Mouse (Mus musculus) cerebellum, adult (tissue): Measurements from ENCODE around the gene Evi2a.

ENCODE experiments used
- ATAC-seq: cut with Nextera tagmentation; 2 replicates; pipeline ENCODE4 v1.9.2; 2017; ENCODE audit warnings: mild to moderate bottlenecking, moderate library complexity, mixed read lengths; ENCODE audit not compliant: insufficient number of reproducible peaks, low FRiP score, low TSS enrichment

Evi2a gene

GRCm38 (mm10) chr11:79527015-79527738 is 3.2 kb downstream of the Evi2a start:
- no peak for ATAC-seq

- no peak for ATAC-seq
Measured at GRCm38 (mm10) chr11:79526549-79526948, 3.9 kb downstream of the Evi2a start.

GRCm38 (mm10) chr11:79524310-79524575 is 6.2 kb downstream of the Evi2a start:
- ATAC-seq, result no peak

DNA sequence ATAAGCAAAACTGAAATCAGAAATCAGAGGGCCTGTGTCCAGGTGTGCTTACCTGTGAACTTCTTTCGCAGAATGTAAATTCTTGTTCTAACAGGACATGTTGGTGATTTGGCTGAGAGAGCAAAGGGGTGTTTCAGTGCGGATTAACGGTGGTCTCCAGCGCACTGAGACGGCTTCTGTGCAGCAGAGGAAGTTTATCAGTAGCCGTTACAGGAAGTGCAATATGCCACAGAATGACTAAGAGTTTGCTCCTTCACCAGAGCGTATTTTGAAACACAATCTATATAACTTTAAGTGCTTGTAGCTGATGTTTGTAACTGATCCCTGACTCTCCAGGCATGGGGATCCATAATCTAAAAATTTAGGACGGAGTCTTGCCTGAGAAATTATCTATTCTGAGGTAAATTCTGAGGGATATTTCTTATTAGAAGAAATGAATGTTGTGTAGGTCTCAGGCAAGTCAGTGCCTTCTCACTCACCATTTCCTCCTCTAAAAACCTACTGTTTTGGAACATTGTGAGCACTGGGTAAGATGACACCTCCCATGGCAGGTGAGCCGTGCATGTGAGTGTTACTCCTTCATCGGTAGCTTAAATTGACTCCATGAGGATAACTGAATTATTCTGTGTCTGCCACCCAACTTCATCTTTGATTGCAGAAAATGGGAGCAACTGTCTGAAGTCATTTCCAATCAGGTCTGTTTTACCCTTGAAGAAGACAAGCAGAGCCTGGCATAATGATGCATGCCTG is 6.7 kb downstream of the Evi2a start, which contains the start of gene Evi2b:
Gene Evi2b, minus strand, starts transcription at position 203 of the 750 bp plus-strand sequence.
- ATAC-seq, result no peak

GRCm38 (mm10) chr11:79522944-79523343 is 7.5 kb downstream of the Evi2a start:
- no peak for ATAC-seq

DNA sequence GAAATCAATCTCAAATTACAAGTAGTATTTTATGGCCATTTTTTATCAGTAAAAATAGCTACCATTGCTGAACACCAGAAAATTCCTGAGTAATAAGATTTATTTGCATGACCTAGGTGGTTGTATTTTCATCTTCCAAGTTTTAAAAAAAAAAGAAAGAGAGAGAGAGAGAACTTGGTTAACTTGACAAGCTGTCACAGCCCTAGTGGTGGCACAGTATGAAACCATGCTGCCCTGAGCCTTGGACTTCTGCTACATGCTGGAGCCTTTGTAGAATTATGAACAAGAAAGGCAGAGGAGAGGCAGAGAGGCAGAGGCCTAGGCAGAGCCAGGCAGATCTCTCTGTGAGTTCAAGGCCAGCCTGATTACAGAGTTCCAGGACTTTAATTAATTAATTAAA is 8.5 kb downstream of the Evi2a start:
- ATAC-seq, result no peak

DNA sequence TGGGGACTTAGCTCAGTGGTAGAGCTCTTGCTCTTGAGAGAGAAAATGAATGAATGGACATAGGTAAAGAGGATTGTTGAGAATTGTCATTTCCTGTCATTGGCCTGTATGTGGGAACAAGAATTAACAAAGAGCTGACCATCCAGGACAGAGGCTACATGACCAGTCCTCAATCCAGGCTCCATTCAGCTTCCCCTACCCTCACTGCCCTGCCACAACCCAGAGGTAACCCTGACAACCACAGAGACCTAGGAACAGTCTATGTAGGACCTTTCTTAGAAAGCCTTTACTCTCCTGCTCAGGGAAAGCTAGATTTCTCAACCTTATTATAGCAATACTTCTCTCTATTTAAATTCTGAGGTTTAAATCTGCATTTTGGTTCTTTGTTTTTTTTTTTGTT is 9.6 kb downstream of the Evi2a start:
- no peak for ATAC-seq

- no peak for ATAC-seq
Measured at GRCm38 (mm10) chr11:79519878-79520291, 10.5 kb downstream of the Evi2a start.

- ATAC-seq, result no peak
Measured at GRCm38 (mm10) chr11:79519299-79519698, 11.1 kb downstream of the Evi2a start.

- ATAC-seq, result no peak
Measured at GRCm38 (mm10) chr11:79515798-79516197, 14.6 kb downstream of the Evi2a start.

- no peak for ATAC-seq
Measured at GRCm38 (mm10) chr11:79515331-79515730, 15.1 kb downstream of the Evi2a start.

GRCm38 (mm10) chr11:79511970-79512369 is 18.4 kb downstream of the Evi2a start:
- no peak for ATAC-seq

- no peak for ATAC-seq
Measured at GRCm38 (mm10) chr11:79504506-79504905, 25.9 kb downstream of the Evi2a start.

GRCm38 (mm10) chr11:79503845-79504244 is 26.6 kb downstream of the Evi2a start, which contains the start of gene Omg:
Gene Omg, minus strand, starts transcription at chr11:79504084.
- no peak for ATAC-seq

GRCm38 (mm10) chr11:79502917-79503316 is 27.5 kb downstream of the Evi2a start:
- ATAC-seq, result no peak

DNA sequence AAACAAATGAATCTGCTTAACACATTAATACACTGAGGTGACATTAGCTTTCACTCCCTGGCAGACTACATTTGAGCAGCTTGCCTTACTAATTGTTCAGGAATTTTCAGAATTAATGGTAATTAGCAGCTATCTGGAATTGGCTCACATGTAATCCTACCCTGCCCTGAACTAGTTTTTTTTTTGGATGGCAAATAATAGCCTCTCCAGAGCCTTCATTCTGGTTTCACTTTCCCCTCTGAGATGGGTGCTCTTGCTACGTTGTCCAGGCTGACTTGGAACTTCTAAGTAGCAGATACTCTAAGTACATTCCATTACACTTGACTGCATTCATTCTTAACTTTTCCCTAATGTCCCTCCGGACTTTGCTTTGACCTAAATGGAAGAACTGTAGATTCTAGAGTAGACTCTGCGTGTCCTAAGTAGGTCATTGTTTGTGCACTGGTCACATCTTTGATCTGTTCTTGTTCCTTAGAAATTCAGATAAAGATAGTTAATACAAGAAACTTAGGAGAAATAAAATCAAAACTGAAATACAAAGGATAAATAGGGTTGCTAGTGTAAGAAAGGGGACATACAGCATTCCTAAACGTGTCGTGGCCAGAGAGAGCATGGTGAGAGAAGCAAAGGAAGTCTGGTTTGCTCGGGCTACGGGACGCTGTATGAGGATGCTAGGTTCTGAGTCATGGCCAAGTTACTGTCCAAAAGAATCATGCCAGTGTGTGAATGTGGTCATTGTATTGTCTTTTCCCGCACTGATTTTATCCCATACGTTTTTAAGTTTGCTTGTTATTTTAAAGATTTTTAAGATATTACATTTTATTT is 35.2 kb downstream of the Evi2a start:
- no peak for ATAC-seq

DNA sequence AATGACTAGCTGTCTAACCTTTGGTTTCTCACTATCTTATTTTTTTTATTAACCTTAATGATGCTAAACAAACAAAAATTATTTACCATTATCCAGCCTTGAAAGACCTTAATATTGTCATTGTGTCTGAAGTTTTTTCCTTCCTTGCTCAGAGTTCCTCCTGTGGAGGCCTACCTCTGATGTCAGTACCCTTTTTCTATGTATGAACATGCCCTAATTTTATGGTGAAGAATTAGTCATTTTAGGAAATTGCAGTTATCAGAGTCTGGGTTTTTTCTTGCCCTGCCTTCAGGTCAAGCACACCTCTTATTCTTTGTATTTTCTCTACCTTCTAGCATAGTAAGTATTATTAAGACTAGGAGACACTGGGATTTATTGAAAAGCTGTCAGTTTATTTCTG is 45.7 kb downstream of the Evi2a start:
- ATAC-seq, result no peak

DNA sequence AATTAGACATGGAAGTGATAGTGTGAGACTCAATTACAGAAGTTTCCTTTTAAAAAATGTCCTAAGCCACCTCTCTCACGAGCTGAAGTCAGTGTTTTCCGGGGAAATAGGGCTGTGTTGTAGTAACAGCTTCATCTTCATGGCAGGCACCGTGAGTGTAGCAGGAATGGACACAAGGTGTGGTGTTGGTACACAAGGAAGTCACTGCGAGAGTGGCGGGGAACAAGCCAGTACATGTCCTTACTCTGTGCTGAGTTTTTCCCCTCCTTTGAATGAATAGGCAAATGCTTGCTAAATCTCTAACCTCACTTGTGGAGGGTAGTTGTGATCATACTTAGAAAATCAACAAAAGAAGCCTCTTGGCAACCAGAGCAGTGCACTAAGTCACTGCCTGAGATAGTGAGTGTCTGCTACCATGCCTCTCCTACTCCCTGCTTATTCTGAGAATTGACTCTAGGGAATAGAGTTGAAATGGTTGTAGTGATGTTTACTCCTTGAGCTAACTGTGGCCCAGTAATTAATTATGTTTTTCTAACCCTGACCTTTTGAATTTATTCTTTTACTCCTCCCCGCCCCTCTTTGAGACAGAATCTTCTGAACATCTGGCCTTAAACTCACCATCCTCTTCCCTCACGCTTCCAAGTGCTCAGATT is 46.4 kb downstream of the Evi2a start:
- no peak for ATAC-seq

GRCm38 (mm10) chr11:79483392-79483791 is 47.0 kb downstream of the Evi2a start:
- no peak for ATAC-seq
